Mouse (Mus musculus): ENCODE measurements around the gene Dbx2.

DNA sequence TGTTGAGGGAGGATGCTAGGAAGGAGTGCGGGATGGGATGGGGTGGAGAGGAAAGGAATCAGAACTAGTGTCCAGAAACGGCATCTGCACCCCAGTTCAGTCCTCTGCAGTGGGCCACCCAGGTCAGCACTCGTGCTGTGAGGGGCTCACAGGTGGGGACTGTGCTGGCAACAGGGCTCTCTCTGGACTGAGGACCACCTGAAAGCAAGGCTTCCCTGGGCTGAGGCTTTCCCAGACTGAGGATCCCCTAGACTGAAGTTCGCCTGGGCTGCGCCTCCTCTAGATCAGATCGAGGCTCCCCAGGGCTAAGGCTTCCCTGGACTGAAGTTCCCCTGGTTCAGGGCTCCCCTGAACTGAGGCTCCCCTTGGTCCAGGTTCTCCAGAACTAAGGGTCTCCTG, 1.9 kb downstream of the Dbx2 start:
- TF ChIP-seq CTCF (IDR thresholded peaks at IDR 0.05) (no peak), POLR2A (IDR thresholded peaks at IDR 0.05; ENCODE audit: insufficient read depth, low read depth, low read length) (no peak), EP300 (IDR thresholded peaks at IDR 0.05; ENCODE audit: insufficient read depth, low read depth, low read length) (no peak)
